Mouse (Mus musculus) embryonic facial prominence, embryonic 11.5 days (tissue): ENCODE data around the gene Rpl29. TPM values are rescaled to one million over a fixed set of nuclear protein-coding genes. Genes with fewer than 3 reads are reported as not detected.

ENCODE experiments used
- ATAC-seq: fragments of 200-750 bp; cut with Nextera tagmentation; replicated peaks from 2 replicates; pipeline ENCODE4 v1.8.0; 2017; ENCODE audit warnings: low read depth; ENCODE audit not compliant: insufficient number of reproducible peaks, low FRiP score, low TSS enrichment
- DNase-seq: peaks from one replicate; pipeline ENCODE4 v3.0.0-alpha.2; 2015; ENCODE audit warnings: low spot score
- H3K27ac ChIP-seq: fragments of 300-500 bp; sonication (generic); replicated peaks from 2 replicates; pipeline ENCODE4 v1.5.1; 2014; ENCODE audit warnings: mild to moderate bottlenecking, low read depth, low read length, control low read depth
- H3K27me3 ChIP-seq: fragments of 300-500 bp; sonication (generic); 2 replicates; pipeline ENCODE4 v1.6.1; 2014; ENCODE audit warnings: mild to moderate bottlenecking, low read length, moderate library complexity, mixed read lengths; ENCODE audit not compliant: control insufficient read depth, insufficient read depth
- H3K36me3 ChIP-seq: fragments of 300-500 bp; sonication (generic); replicated peaks from 2 replicates; pipeline ENCODE4 v1.6.1; 2014; ENCODE audit warnings: low read depth, mild to moderate bottlenecking, low read length, moderate library complexity, mixed read lengths; ENCODE audit not compliant: control insufficient read depth, insufficient read depth
- H3K4me1 ChIP-seq: fragments of 300-500 bp; sonication (generic); 2 replicates; pipeline ENCODE4 v1.6.1; 2014; ENCODE audit warnings: low read length, mixed read lengths; ENCODE audit not compliant: control insufficient read depth, insufficient read depth
- H3K4me2 ChIP-seq: fragments of 300-500 bp; sonication (generic); 2 replicates; pipeline ENCODE4 v1.6.1; 2014; ENCODE audit warnings: low read depth, mild to moderate bottlenecking, control low read depth, low read length, moderate library complexity
- H3K4me3 ChIP-seq: fragments of 300-500 bp; sonication (generic); 2 replicates; pipeline ENCODE4 v1.5.1; 2014; ENCODE audit warnings: low read depth, low read length, control low read depth
- H3K9ac ChIP-seq: fragments of 300-500 bp; sonication (generic); replicated peaks from 2 replicates; pipeline ENCODE4 v1.6.1; 2014; ENCODE audit warnings: mild to moderate bottlenecking, control low read depth, low read length
- H3K9me3 ChIP-seq: fragments of 300-500 bp; sonication (generic); replicated peaks from 2 replicates; pipeline ENCODE4 v1.6.1; 2016; ENCODE audit warnings: mild to moderate bottlenecking, low read length, inconsistent platforms, mixed read lengths; ENCODE audit not compliant: control insufficient read depth
- WGBS: fragments of 180-500 bp; shearing (Covaris S2); extraction: QIAGEN DNeasy Blood & Tissue Kit; methylation state at CpG from one replicate; pipeline ENCODE4 v1.1.7; 2014; 5-methylcytosine and 5-hydroxymethylcytosine counted together
- polyA plus RNA-seq: library from polyadenylated mRNA; unstranded; fragments of >200 nt; fragmentation: Nextera tagmentation; extraction: Ambion mirVana; gene quantifications from 2 replicates; pipeline ENCODE4 v1.2.1, GENCODE M21; 2014

Rpl29 gene
- polyA plus RNA-seq, 1 experiment from 2014 or later: 1,040 TPM

DNA sequence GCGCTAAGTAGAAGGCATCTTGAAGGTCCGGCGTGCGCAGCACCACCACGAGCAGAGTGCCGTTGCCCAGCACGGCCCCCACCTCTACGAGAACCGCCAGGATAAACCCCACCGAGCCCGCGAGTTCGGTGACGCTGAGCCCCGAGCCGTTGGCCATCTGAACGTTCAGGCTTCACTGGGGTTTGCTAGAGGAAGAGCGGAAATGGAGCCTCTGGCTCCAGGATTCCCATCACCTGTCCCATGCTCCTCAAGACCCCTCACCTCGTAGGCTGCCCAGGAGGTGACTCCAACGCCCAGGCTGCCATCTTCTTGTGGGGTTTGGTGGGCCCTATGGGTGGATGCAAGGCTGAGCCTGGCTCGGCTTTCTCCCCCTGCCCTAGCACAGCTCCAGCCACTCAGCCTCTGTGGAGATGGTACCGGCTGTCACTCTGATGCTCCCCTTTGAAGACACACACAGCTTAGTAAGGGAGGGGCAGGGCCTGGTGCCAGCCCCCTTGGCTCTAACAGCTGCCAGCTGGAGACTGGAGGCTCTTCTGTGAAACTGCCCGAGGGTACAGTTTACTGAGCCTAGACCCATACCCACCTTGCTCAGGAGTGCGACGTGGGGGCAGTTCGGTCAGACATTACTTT is 36.4 kb downstream of the Rpl29 start, which contains the start of gene Gpr62:
Gene Gpr62 (minus strand): TSS at position 368 of the 630 bp plus-strand sequence.
- peak within 1 kb of the TSS; percentile 85 for H3K4me2 ChIP-seq
- peak within 1 kb of the TSS; percentile 2; the same call in 1 of the 2 replicates for H3K27ac ChIP-seq
- peaks cover 7% of the 10 kb centered on the region; the same call in 1 of the 2 replicates for H3K4me1 ChIP-seq
- no peak; the same call in 1 of the 2 replicates for ATAC-seq
- 34% methylated on average over 26 of the region's 26 CpGs for WGBS
- H3K9ac ChIP-seq: peak within 1 kb of the TSS; percentile 82
- peaks cover 8% of the 10 kb centered on the region for H3K36me3 ChIP-seq
- H3K4me3 ChIP-seq: peak within 1 kb of the TSS; percentile 49
- no peaks in the 10 kb centered on the region for H3K9me3 ChIP-seq
- no peak for DNase-seq
- no peaks in the 10 kb centered on the region for H3K27me3 ChIP-seq

DNA sequence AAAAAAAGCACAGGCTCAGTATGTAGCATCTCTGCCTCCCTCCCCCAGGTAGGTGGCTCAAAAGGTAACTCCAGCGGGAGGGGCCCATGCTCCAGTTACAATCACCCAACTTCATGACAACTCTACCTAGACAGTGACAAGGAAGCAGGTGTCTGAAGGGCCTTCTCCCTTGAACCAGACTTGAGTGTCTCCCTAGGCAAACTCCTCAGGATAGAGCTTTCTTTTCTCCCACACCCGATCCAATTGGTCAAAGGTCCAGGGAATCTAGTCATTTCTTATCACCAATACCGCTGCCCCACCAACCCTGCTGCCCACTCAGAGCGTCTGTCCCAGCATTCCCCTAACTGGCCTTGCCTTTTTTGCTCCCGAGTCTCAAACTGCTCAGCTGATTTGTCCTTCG is 37.5 kb downstream of the Rpl29 start:
- Histone ChIP-seq H3K4me2 (no peak overlapping the region), H3K27me3 (no peaks in the 10 kb centered on the region), H3K36me3 (peaks cover 8% of the 10 kb centered on the region), H3K4me1 (peaks cover 7% of the 10 kb centered on the region; the same call in 1 of the 2 replicates), H3K9me3 (no peaks in the 10 kb centered on the region), H3K4me3 (no peak overlapping the region), H3K27ac (no peak overlapping the region), H3K9ac (no peak overlapping the region)
- no peak for DNase-seq
- no peak for ATAC-seq
- 95% methylated on average over 6 of the region's 6 CpGs for WGBS

DNA sequence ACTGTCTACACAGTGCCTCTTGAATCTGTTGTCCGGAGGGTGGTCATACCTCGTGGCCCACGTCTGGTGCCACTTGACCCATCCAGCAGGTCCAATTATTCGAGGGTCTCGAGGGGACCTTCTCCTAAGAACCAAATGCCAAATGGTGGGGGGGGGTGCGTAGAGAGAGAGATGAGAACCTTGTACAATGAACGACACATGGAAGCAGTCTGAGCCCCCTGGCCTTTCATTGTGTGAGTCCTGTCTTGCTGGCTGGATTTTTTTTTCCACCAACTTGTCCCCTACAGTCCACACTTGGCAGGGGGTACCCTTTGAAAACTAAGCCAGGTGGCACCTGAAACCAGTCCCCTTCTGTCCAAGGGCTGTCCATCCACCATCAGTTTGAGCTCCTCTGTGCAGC is 38.5 kb downstream of the Rpl29 start:
- H3K27me3 ChIP-seq: no peaks in the 10 kb centered on the region
- WGBS: 80% methylated on average over 7 of the region's 7 CpGs
- no peak for DNase-seq

DNA sequence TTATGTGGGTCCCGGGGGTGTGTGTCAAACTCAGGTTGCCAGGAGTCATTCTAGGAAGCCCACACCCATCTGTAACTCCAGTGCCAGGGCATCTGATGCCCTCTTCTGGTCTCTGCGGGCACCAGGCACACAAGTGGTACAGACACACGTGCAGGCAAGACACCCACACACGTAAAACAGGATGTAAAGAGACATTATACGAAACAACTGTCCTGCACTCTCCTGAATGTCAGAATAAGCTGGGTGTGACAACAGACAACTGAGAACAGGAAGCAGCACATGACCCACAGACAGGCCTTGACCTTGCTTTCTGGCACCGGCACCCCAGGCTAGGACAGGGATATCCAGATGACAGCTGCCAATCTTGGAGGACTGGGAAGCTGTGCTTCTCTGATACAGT is 40.1 kb downstream of the Rpl29 start:
- no peak for DNase-seq
- H3K4me2 ChIP-seq: no peak overlapping the region
- H3K9me3 ChIP-seq: no peaks in the 10 kb centered on the region
- peaks cover 7% of the 10 kb centered on the region; the same call in 1 of the 2 replicates for H3K4me1 ChIP-seq
- no peak overlapping the region for H3K9ac ChIP-seq
- H3K36me3 ChIP-seq: no peaks in the 10 kb centered on the region
- WGBS: 60% methylated on average over 6 of the region's 6 CpGs
- no peak overlapping the region for H3K27ac ChIP-seq
- ATAC-seq: no peak
- no peaks in the 10 kb centered on the region for H3K27me3 ChIP-seq
- H3K4me3 ChIP-seq: no peak overlapping the region

More for the DNA sequence above, 38.5 kb downstream of the Rpl29 start:
- no peak for ATAC-seq
- H3K9me3 ChIP-seq: no peaks in the 10 kb centered on the region
- no peak overlapping the region for H3K9ac ChIP-seq
- no peak overlapping the region for H3K4me2 ChIP-seq
- no peak overlapping the region for H3K4me3 ChIP-seq
- H3K27ac ChIP-seq: no peak overlapping the region
- peaks cover 7% of the 10 kb centered on the region; the same call in 1 of the 2 replicates for H3K4me1 ChIP-seq
- H3K36me3 ChIP-seq: peaks cover 6% of the 10 kb centered on the region

DNA sequence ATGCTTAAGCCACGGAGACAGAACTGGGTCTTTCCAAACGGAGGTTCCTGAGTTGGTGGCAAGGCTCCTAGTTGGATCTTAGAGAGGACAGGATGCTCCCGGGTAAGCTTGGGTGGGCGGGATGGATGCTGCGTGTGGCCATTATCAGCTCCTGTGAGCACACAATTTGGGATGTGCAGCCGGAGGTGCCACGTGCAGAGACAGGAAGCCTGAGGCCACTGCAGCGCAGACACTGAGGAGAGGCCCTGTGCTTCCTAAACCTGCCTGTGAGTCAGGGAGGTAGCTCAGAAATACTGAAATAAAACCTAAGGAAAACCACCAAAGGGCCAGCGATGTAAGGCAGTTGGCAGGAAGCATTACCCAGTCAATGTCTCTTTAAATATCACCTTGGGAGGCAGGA is 40.5 kb downstream of the Rpl29 start:
- Histone ChIP-seq H3K4me2 (no peak overlapping the region), H3K9me3 (no peaks in the 10 kb centered on the region), H3K27me3 (no peaks in the 10 kb centered on the region), H3K4me3 (no peak overlapping the region), H3K27ac (no peak overlapping the region), H3K36me3 (no peaks in the 10 kb centered on the region), H3K9ac (no peak overlapping the region), H3K4me1 (peaks cover 12% of the 10 kb centered on the region)
- ATAC-seq (no peak), DNase-seq (no peak)
- 58% methylated on average over 9 of the region's 9 CpGs for WGBS

DNA sequence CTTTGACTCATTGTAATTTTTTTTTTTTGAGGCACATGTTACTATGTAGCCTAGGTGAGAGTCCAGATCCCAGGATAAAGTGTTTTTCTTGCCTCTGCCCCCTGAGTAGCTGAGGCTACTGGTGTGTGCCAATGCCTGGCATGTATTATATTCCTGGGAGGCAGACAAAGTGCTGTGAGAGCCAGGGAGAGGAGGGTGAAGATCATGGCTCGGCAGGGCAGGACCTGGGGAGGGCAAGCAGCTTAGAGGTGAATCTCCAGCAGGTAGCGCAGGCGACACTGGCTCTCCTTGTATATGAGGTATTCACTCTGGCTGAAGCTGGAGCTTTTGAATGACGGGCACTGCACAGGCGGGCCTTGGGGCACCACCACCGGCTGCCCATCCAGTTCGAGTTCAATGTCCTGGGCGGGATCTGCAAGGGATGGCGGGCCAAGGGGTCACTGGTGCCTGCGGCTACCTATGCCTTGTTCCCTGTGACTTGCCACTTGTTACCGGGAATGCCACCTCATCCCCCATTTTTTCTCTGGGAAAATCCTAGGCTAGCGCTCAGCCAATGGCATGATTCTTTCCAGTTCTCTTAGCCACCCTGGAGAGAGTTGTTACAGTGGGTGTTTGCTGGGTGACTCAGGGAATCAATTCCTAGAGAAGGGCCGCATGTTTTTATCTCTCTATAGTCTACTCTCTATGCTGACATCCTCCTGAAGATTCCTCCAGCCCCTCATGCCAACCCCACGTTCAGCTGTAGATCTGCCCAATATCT is 41.9 kb downstream of the Rpl29 start:
- H3K4me3 ChIP-seq: no peak overlapping the region
- 57% methylated on average over 14 of the region's 14 CpGs for WGBS
- no peak overlapping the region for H3K27ac ChIP-seq
- no peaks in the 10 kb centered on the region for H3K27me3 ChIP-seq
- no peak overlapping the region for H3K9ac ChIP-seq
- no peak for ATAC-seq
- peaks cover 5% of the 10 kb centered on the region for H3K4me1 ChIP-seq
- H3K4me2 ChIP-seq: no peak overlapping the region
- no peaks in the 10 kb centered on the region for H3K36me3 ChIP-seq
- DNase-seq: no peak
- no peaks in the 10 kb centered on the region for H3K9me3 ChIP-seq

DNA sequence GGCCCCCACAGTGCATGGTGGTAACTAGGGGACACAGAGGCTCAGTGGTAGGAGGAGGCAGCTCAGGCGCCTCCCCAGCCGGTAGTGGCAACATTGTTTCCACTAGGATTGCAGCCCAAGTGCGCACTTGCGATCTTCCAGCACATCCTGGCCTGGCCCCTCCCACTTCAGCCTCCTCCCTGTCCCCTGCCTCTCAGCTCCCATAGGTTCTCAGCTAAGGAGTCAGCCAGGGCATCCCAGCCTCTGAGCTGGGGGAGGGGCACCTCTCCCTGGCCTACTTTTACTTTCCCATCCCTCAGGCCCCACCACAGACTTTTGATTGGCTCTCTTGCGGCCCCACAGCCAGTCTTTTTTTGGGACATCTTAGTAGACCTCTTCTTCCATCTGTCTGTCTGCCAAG is 42.6 kb downstream of the Rpl29 start:
- Histone ChIP-seq H3K4me2 (no peak overlapping the region), H3K4me1 (peaks cover 10% of the 10 kb centered on the region), H3K27ac (no peak overlapping the region), H3K36me3 (no peaks in the 10 kb centered on the region), H3K4me3 (no peak overlapping the region), H3K9me3 (no peaks in the 10 kb centered on the region), H3K9ac (peak overlapping the region; percentile 1; the same call in 1 of the 2 replicates), H3K27me3 (no peaks in the 10 kb centered on the region)
- WGBS: 6% methylated on average over 5 of the region's 5 CpGs
- DNase-seq (peak; percentile 64), ATAC-seq (no peak)

DNA sequence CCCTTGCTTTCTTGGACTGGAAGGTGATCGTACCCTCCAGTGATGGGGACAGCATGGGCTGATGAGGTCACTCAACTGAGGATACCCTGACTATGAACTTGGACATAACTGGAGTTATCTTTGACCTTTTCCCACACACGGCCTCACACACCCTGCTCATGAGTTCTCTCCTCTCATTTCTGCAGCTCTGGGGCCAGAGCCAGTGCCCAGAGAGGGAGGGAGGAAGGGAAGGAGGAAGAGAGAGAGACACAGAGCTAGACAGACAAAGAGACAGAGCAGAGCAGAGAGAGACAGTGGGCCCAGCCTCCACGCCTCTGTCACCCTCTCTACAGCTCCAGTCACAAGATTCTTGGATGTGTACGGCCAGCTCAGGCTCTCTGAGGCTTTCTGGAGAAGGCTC is 43.1 kb downstream of the Rpl29 start:
- H3K36me3 ChIP-seq: no peaks in the 10 kb centered on the region
- no peak overlapping the region for H3K9ac ChIP-seq
- H3K4me1 ChIP-seq: peaks cover 10% of the 10 kb centered on the region
- H3K4me2 ChIP-seq: no peak overlapping the region
- H3K27me3 ChIP-seq: no peaks in the 10 kb centered on the region
- no peak overlapping the region for H3K4me3 ChIP-seq
- ATAC-seq: no peak
- H3K9me3 ChIP-seq: no peaks in the 10 kb centered on the region
- H3K27ac ChIP-seq: no peak overlapping the region
- DNase-seq: no peak
- WGBS: 63% methylated on average over 4 of the region's 4 CpGs
